Mouse (Mus musculus) limb, embryonic 10.5 days (tissue): Measurements from ENCODE around the gene Rabl6. TPM values are rescaled to one million over a fixed set of nuclear protein-coding genes. Genes with fewer than 3 reads are reported as not detected.

Experiments used
- DNase-seq: peaks from one replicate; pipeline ENCODE4 v3.0.0-alpha.2; 2017; ENCODE audit warnings: low spot score
- H3K27ac ChIP-seq: fragments of 300-500 bp; sonication (generic); 2 replicates; pipeline ENCODE4 v1.5.1; 2016; ENCODE audit warnings: mild to moderate bottlenecking
- H3K27me3 ChIP-seq: fragments of 300-500 bp; sonication (generic); 2 replicates; pipeline ENCODE4 v1.6.1; 2016; ENCODE audit warnings: low read depth, mild to moderate bottlenecking; ENCODE audit not compliant: poor library complexity, severe bottlenecking
- H3K36me3 ChIP-seq: fragments of 300-500 bp; sonication (generic); 2 replicates; pipeline ENCODE4 v1.6.1; 2016; ENCODE audit warnings: mild to moderate bottlenecking, moderate library complexity
- H3K4me1 ChIP-seq: fragments of 300-500 bp; sonication (generic); 2 replicates; pipeline ENCODE4 v1.6.1; 2016
- H3K4me3 ChIP-seq: fragments of 300-500 bp; sonication (generic); 2 replicates; pipeline ENCODE4 v1.5.1; 2016; ENCODE audit warnings: mild to moderate bottlenecking, moderate library complexity
- H3K9me3 ChIP-seq: fragments of 300-500 bp; sonication (generic); replicated peaks from 2 replicates; pipeline ENCODE4 v1.6.1; 2016; ENCODE audit warnings: mild to moderate bottlenecking
- WGBS: fragments of 180-500 bp; shearing (Covaris S2); methylation state at CpG from one replicate; pipeline ENCODE4 v1.1.7; 2016; 5-methylcytosine and 5-hydroxymethylcytosine counted together
- polyA plus RNA-seq: library from polyadenylated mRNA; unstranded; fragments of >200 nt; fragmentation: Nextera tagmentation; extraction: Ambion mirVana; gene quantifications from 2 replicates; pipeline ENCODE4 v1.2.1, GENCODE M21; 2016

The Rabl6 gene
- polyA plus RNA-seq, 1 experiment from 2014 or later: 83.3 TPM

DNA sequence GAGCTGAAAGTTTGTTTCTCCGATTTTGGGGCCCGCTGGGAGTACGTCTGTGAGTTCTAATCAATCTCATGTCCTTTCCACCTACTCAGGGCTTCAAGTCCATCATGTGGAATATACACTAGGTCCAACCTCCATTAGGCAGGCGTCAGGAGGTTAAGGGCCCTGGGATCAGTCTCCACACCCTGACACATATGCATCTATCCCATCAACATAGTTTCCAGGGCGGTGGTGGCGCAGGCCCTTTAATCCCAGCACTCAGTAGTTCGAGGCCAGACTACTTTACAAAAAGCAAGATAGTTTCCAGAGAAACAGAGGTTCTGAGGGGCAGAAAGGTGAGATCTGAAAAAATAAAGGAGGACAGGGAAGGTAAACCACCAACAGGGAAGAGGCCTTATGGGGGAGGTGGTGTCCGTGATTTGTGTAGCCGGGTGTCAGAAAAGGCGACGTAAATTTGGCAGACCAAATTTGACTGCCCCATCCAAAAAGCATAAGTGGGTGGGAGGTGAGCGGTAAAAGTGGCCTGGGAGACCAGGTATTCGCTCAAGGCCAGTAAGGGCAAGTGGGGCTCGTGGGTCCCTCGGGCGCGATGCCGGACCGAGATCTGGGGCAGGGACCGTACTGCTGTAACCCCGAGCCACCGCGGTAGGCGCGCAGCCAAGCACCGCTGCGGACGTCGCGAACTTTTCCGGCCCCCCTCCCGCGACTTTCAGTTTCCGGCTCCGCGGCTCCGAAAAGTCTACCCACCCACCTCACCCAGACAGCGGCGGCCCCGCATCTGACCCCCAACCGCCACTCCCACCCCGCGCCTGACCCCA lies 62.1 kb downstream of the Rabl6 start:
- no peak for DNase-seq
- H3K4me3 ChIP-seq: peak overlapping the region; percentile 78
- H3K36me3 ChIP-seq: peaks cover 12% of the 10 kb centered on the region
- H3K9me3 ChIP-seq: no peaks in the 10 kb centered on the region
- 9% methylated on average over 43 of the region's 43 CpGs for WGBS
- peaks cover 23% of the 10 kb centered on the region for H3K4me1 ChIP-seq
- H3K27ac ChIP-seq: peak overlapping the region; percentile 93
- no peaks in the 10 kb centered on the region for H3K27me3 ChIP-seq

GRCm38 (mm10) chr2:25541644-25542367 lies 66.5 kb downstream of the Rabl6 start:
- Histone ChIP-seq H3K27ac (no peak overlapping the region), H3K4me1 (peaks cover 22% of the 10 kb centered on the region), H3K4me3 (no peak overlapping the region), H3K27me3 (no peaks in the 10 kb centered on the region), H3K36me3 (peaks cover 47% of the 10 kb centered on the region), H3K9me3 (no peaks in the 10 kb centered on the region)
- DNase-seq: no peak
- WGBS: 81% methylated on average over 10 of the region's 10 CpGs

DNA sequence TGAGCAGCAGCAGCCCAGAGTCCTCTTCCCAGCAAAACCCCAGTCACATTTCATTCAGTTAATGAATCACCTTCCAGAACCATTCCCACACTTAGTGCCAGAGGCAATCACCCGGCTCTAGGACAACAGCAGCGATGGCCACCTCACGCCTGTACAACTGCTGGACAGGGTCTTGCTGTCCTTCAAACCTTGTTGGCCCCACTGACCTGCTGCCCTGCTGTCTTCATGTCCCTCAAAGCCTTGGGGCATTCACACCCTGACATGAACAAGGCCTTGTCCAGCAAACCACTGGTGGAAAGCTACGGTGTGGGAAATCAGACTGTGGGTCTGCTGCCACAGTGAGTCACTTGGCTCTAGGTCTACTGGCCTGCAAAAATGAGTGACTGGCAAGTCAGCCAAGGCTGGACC lies 67.8 kb downstream of the Rabl6 start:
- Histone ChIP-seq H3K4me1 (peaks cover 16% of the 10 kb centered on the region), H3K36me3 (peaks cover 59% of the 10 kb centered on the region), H3K9me3 (no peaks in the 10 kb centered on the region), H3K27me3 (no peaks in the 10 kb centered on the region), H3K4me3 (no peak overlapping the region), H3K27ac (no peak overlapping the region)
- no peak for DNase-seq
- 97% methylated on average over 4 of the region's 4 CpGs for WGBS

DNA sequence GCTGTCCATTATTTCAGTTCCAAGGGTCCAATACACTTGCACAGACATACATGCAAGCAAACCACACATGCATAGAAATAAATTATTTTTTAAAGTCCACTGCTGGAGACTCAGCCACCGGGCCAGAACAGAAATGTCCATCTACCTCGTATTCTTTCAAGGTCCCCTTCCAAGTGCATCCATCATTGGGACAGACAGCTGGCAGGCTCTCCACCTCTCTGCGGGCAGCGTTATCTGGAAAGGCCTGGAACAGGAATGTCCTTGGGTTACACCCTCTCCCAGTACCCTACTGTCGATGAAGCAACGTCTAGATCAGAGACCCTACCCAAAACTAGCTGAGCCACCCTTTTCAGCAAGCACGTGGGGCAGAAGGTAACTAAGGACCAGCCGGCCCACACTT lies 71.8 kb downstream of the Rabl6 start:
- no peaks in the 10 kb centered on the region for H3K9me3 ChIP-seq
- WGBS: 91% methylated on average over 8 of the region's 8 CpGs
- H3K36me3 ChIP-seq: peaks cover 86% of the 10 kb centered on the region
- 0 out of 2 replicates have a peak, but pooled peaks cover 2% of the 10 kb centered on the region for H3K4me1 ChIP-seq
- no peak overlapping the region for H3K4me3 ChIP-seq
- H3K27ac ChIP-seq: no peak overlapping the region
- no peak for DNase-seq
- no peaks in the 10 kb centered on the region for H3K27me3 ChIP-seq

GRCm38 (mm10) chr2:25534866-25535182 lies 73.5 kb downstream of the Rabl6 start:
- 92% methylated on average over 2 of the region's 2 CpGs for whole genome bisulfite sequencing
- Histone ChIP-seq H3K9me3 (no peaks in the 10 kb centered on the region), H3K36me3 (peaks cover 96% of the 10 kb centered on the region)

DNA sequence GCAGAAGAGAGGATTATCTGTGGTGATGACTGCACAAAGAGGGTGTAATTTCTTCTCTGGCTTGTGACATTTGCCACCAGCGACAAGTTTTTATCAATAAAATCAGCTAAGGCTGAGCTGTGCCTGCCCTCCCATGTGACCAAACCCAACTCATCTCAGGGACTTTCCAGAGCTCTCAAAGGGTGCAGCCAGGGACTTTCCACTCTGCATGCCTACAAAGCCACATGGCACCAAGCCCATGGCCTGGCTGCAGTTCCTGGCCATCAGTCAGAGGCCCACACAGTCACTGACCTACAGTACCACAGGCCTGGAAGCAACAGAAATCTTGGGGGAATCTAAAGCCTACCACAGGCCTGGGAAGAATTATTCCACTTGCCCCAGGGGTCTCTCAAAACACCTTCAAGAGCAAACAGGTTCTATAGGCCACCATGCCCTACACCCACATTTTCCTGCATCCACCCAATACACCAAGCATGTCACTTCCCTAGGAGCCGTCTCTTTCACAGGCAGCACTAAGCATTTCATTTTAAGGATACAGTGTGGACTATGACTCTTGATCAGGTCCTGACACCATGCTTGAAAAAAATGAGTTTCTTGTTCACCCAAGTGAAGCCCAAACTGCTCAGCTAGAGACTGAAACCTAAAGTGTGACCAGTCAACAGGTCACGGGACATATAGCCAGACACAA lies 74.0 kb downstream of the Rabl6 start:
- WGBS: 90% methylated on average over 3 of the region's 3 CpGs
- Histone ChIP-seq H3K4me3 (no peak overlapping the region), H3K27me3 (no peaks in the 10 kb centered on the region), H3K4me1 (no peaks in the 10 kb centered on the region), H3K9me3 (no peaks in the 10 kb centered on the region), H3K27ac (no peak overlapping the region), H3K36me3 (peaks cover 96% of the 10 kb centered on the region)
- DNase-seq: no peak

More at GRCm38 (mm10) chr2:25534866-25535182, 73.5 kb downstream of the Rabl6 start:
- DNase-seq: no peak
- Histone ChIP-seq H3K27ac (no peak overlapping the region), H3K4me1 (no peaks in the 10 kb centered on the region), H3K4me3 (no peak overlapping the region), H3K27me3 (no peaks in the 10 kb centered on the region)

- no peaks in the 10 kb centered on the region for H3K9me3 ChIP-seq
- H3K36me3 ChIP-seq: peaks cover 97% of the 10 kb centered on the region
- H3K27ac ChIP-seq: no peak overlapping the region
- WGBS: 95% methylated on average over 2 of the region's 2 CpGs
- no peak for DNase-seq
- H3K27me3 ChIP-seq: no peaks in the 10 kb centered on the region
- no peaks in the 10 kb centered on the region for H3K4me1 ChIP-seq
- H3K4me3 ChIP-seq: no peak overlapping the region
Measured at GRCm38 (mm10) chr2:25533707-25534106, 74.6 kb downstream of the Rabl6 start.

Other genes starting within 250 kb of the Rabl6 start
- gene Uap1l1, start 242.8 kb downstream of the Rabl6 start, polyA plus RNA-seq: 8.1 and 9.0 TPM in 2 replicates
- gene Sapcd2, start 236.2 kb downstream of the Rabl6 start, polyA plus RNA-seq: 88.3 and 88.7 TPM in 2 replicates
- gene Entpd2, start 212.6 kb downstream of the Rabl6 start, polyA plus RNA-seq: 0.19 TPM in 1 of 2 replicates, not detected in the other
- gene Npdc1, start 209.2 kb downstream of the Rabl6 start, polyA plus RNA-seq: 5.7 and 8.1 TPM in 2 replicates
- gene Fut7, start 185.3 kb downstream of the Rabl6 start, polyA plus RNA-seq: not detected in 2 replicates
- gene Abca2, start 179.8 kb downstream of the Rabl6 start, polyA plus RNA-seq: 2.8 and 4.4 TPM in 2 replicates
- 0.30 and 1.1 TPM in 2 replicates for gene Clic3, start 151.7 kb downstream of the Rabl6 start, polyA plus RNA-seq
- 10.0 and 14.6 TPM in 2 replicates for gene Paxx, start 147.4 kb downstream of the Rabl6 start, polyA plus RNA-seq
- not detected in 2 replicates for gene Ptgds, start 138.5 kb downstream of the Rabl6 start, polyA plus RNA-seq
- not detected in 2 replicates for gene Lcn12, start 114.6 kb downstream of the Rabl6 start, polyA plus RNA-seq
- gene Fbxw5, start 107.8 kb downstream of the Rabl6 start, polyA plus RNA-seq: 83.6 and 94.6 TPM in 2 replicates
- gene C8g, start 106.8 kb downstream of the Rabl6 start, polyA plus RNA-seq: 6.1 and 7.0 TPM in 2 replicates
- 46.1 and 46.2 TPM in 2 replicates for gene Traf2, start 61.6 kb downstream of the Rabl6 start, polyA plus RNA-seq
- 307 and 320 TPM in 2 replicates for gene Edf1, start 50.7 kb downstream of the Rabl6 start, polyA plus RNA-seq
- 2.3 and 8.2 TPM in 2 replicates for gene Mamdc4, start 33.7 kb downstream of the Rabl6 start, polyA plus RNA-seq
- 157 and 161 TPM in 2 replicates for gene Phpt1, start 33.3 kb downstream of the Rabl6 start, polyA plus RNA-seq
- gene Ajm1, start 26.8 kb downstream of the Rabl6 start, polyA plus RNA-seq: 0.06 and 0.08 TPM in 2 replicates
- gene Ccdc183, start 9.2 kb upstream of the Rabl6 start, polyA plus RNA-seq: 0.13 TPM in 1 of 2 replicates, not detected in the other
- 17.0 and 20.7 TPM in 2 replicates for gene Tmem141, start 13.5 kb upstream of the Rabl6 start, polyA plus RNA-seq
- gene Fcna, start 19.5 kb upstream of the Rabl6 start, polyA plus RNA-seq: 0.34 and 0.43 TPM in 2 replicates
- gene Lcn8, start 44.6 kb upstream of the Rabl6 start, polyA plus RNA-seq: not detected in 2 replicates
- not detected in 2 replicates for gene Lcn5, start 49.4 kb upstream of the Rabl6 start, polyA plus RNA-seq
- not detected in 2 replicates for gene Lcn6, start 68.3 kb upstream of the Rabl6 start, polyA plus RNA-seq
- gene Lcn10, start 74.2 kb upstream of the Rabl6 start, polyA plus RNA-seq: not detected in 2 replicates
- gene Obp2a, start 91.5 kb upstream of the Rabl6 start, polyA plus RNA-seq: not detected in 2 replicates
- gene Bmyc, start 98.2 kb upstream of the Rabl6 start, polyA plus RNA-seq: 73.4 and 77.5 TPM in 2 replicates
- gene Obp2b, start 128.5 kb upstream of the Rabl6 start, polyA plus RNA-seq: not detected in 2 replicates
- gene Lcn3, start 157.0 kb upstream of the Rabl6 start, polyA plus RNA-seq: not detected in 2 replicates
- not detected in 2 replicates for gene Lcn11, start 168.5 kb upstream of the Rabl6 start, polyA plus RNA-seq
- gene Gm13539, start 173.7 kb upstream of the Rabl6 start, polyA plus RNA-seq: not detected in 2 replicates
- not detected in 2 replicates for gene Glt6d1, start 207.3 kb upstream of the Rabl6 start, polyA plus RNA-seq
- gene Lcn9, start 214.6 kb upstream of the Rabl6 start, polyA plus RNA-seq: not detected in 2 replicates
- gene Sohlh1, start 238.7 kb upstream of the Rabl6 start, polyA plus RNA-seq: not detected in 2 replicates